Mouse (Mus musculus): ENCODE results near the gene Scn3b. TPM values are rescaled to one million over a fixed set of nuclear protein-coding genes. Genes with fewer than 3 reads are reported as not detected.

Scn3b gene
- polyA plus RNA-seq, 1 experiment from 2014 or later, result 194 TPM

GRCm38 (mm10) chr9:40336701-40337100 lies 67.7 kb downstream of the Scn3b start:
- Histone ChIP-seq H3K27me3 (ENCODE audit: control insufficient read depth, insufficient read depth, low read depth, low read length) (no peaks in the 10 kb centered on the region), H3K4me2 (ENCODE audit: low read length) (no peak overlapping the region), H3K9ac (ENCODE audit: low read depth, low read length) (no peak overlapping the region), H3K4me1 (ENCODE audit: control insufficient read depth, insufficient read depth, low read length) (peaks cover 23% of the 10 kb centered on the region), H3K9me3 (replicated peaks; ENCODE audit: control insufficient read depth, low read length, poor library complexity, severe bottlenecking) (no peaks in the 10 kb centered on the region), H3K4me3 (ENCODE audit: low read depth, low read length) (no peak overlapping the region), H3K27ac (ENCODE audit: low read length) (peak overlapping the region; percentile 14; the same call in 1 of the 2 replicates), H3K36me3 (ENCODE audit: control insufficient read depth, insufficient read depth, low read length) (peaks cover 12% of the 10 kb centered on the region)
- WGBS, result 56% methylated on average over 5 of the region's 5 CpGs
- ATAC-seq, result no peak

- no peak overlapping the region for H3K9ac ChIP-seq (ENCODE audit: low read depth, low read length)
- no peak overlapping the region for H3K4me2 ChIP-seq (ENCODE audit: low read length)
- no peaks in the 10 kb centered on the region for H3K9me3 ChIP-seq (replicated peaks; ENCODE audit: control insufficient read depth, low read length, poor library complexity, severe bottlenecking)
- H3K27me3 ChIP-seq (ENCODE audit: control insufficient read depth, insufficient read depth, low read depth, low read length), result no peaks in the 10 kb centered on the region
- peaks cover 26% of the 10 kb centered on the region for H3K4me1 ChIP-seq (ENCODE audit: control insufficient read depth, insufficient read depth, low read length)
- peak overlapping the region; percentile 14; the same call in 1 of the 2 replicates for H3K27ac ChIP-seq (ENCODE audit: low read length)
- no peak overlapping the region for H3K4me3 ChIP-seq (ENCODE audit: low read depth, low read length)
- ATAC-seq, result no peak
- 59% methylated on average over 4 of the region's 4 CpGs for WGBS
- H3K36me3 ChIP-seq (ENCODE audit: control insufficient read depth, insufficient read depth, low read length), result peaks cover 8% of the 10 kb centered on the region
Measured at GRCm38 (mm10) chr9:40337131-40337820, 68.3 kb downstream of the Scn3b start.

- H3K27ac ChIP-seq (ENCODE audit: low read length), result no peak overlapping the region
- no peaks in the 10 kb centered on the region for H3K9me3 ChIP-seq (replicated peaks; ENCODE audit: control insufficient read depth, low read length, poor library complexity, severe bottlenecking)
- H3K27me3 ChIP-seq (ENCODE audit: control insufficient read depth, insufficient read depth, low read depth, low read length), result no peaks in the 10 kb centered on the region
- no peak overlapping the region for H3K4me3 ChIP-seq (ENCODE audit: low read depth, low read length)
- ATAC-seq, result no peak
- peaks cover 38% of the 10 kb centered on the region for H3K4me1 ChIP-seq (ENCODE audit: control insufficient read depth, insufficient read depth, low read length)
- no peaks in the 10 kb centered on the region for H3K36me3 ChIP-seq (ENCODE audit: control insufficient read depth, insufficient read depth, low read length)
- H3K4me2 ChIP-seq (ENCODE audit: low read length), result no peak overlapping the region
- H3K9ac ChIP-seq (ENCODE audit: low read depth, low read length), result no peak overlapping the region
- WGBS, result 65% methylated on average over 9 of the region's 9 CpGs
Measured at GRCm38 (mm10) chr9:40339578-40339977, 70.6 kb downstream of the Scn3b start.

Other genes starting within 250 kb of the Scn3b start
- not detected in 2 replicates for gene Olfr981, start 247.8 kb upstream of the Scn3b start, polyA plus RNA-seq (2015; fragmentation: Nextera tagmentation; extraction: Ambion mirVana)
- gene Olfr982, start 195.4 kb upstream of the Scn3b start, polyA plus RNA-seq (2015; fragmentation: Nextera tagmentation; extraction: Ambion mirVana), result not detected in 2 replicates
- not detected in 2 replicates for gene Olfr983, start 175.6 kb upstream of the Scn3b start, polyA plus RNA-seq (2015; fragmentation: Nextera tagmentation; extraction: Ambion mirVana)
- not detected in 2 replicates for gene Olfr984, start 155.0 kb upstream of the Scn3b start, polyA plus RNA-seq (2015; fragmentation: Nextera tagmentation; extraction: Ambion mirVana)
- gene Olfr985, start 139.0 kb upstream of the Scn3b start, polyA plus RNA-seq (2015; fragmentation: Nextera tagmentation; extraction: Ambion mirVana), result not detected in 2 replicates
- gene Tmem225, start 121.1 kb upstream of the Scn3b start, polyA plus RNA-seq (2015; fragmentation: Nextera tagmentation; extraction: Ambion mirVana), result not detected in 2 replicates
- not detected in 2 replicates for gene Olfr986, start 88.3 kb upstream of the Scn3b start, polyA plus RNA-seq (2015; fragmentation: Nextera tagmentation; extraction: Ambion mirVana)
- gene Zfp202, start 76.9 kb upstream of the Scn3b start, polyA plus RNA-seq (2015; fragmentation: Nextera tagmentation; extraction: Ambion mirVana), result 13.1 and 13.6 TPM in 2 replicates